Mouse (Mus musculus): ENCODE measurements around the gene Scnm1. TPM values are rescaled to one million over a fixed set of nuclear protein-coding genes. Genes with fewer than 3 reads are reported as not detected.
"Not testable (repeated sequence)": the region's sequence is repeated elsewhere in the genome, so short reads cannot be mapped to it uniquely, and the experiment has no call there.

The Scnm1 gene
- total RNA-seq, 2 experiments from 2014 or later, result 33.2 to 40.7 TPM

DNA sequence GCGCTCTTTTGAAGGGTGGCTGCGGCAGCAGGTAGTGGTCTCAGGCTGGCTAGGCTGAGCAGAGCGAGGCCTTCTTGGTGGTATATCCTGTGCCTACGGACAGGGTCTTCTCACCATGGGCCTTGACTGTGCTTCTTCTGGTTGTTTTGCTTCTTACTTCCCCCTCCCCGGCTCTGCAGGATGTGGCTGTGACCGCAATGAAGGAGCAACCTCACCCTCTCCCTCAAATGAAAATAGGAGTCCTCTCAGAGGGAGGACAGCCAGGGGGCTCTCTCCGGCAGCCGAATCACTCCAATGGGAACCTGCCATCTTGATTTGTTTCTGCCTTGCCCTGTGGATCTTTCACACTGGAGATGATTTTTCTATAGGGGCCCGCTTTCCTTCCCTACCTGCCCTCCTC lies 7.7 kb upstream of the Scnm1 start:
- Histone ChIP-seq H3K4me3 (peak overlapping the region; percentile 54), H3K27ac (peak overlapping the region; percentile 31)
- no peak for DNase-seq
- intact Hi-C loops (cut with DNase I), result loop anchor here (5.0 kb wide), 1 partner anchor 121 kb away; no protein-coding TSS in a partner anchor
- TF ChIP-seq CTCF (IDR thresholded peaks at IDR 0.05), result no peak

DNA sequence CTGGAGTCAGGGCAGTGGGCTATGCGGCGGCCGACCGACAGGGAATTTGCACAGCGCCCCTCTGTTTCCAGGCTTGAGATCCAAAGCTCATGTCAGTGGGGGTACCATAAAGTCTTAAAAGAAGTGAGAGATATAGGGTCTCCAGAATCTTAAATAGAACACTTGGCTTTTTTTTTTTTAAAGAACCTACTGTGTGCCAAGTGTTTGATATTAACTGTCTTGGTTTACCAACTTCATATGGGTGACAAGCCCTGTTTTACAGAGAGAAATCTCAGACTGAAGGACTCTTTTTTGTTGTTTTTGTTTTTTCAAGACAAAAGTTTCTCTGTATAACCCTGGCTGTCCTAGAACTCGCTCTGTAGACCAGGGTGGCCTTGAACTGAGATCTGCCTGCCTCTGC lies 7.0 kb upstream of the Scnm1 start:
- DNase-seq, result no peak
- intact Hi-C loops (cut with DNase I), result loop anchor here (5.0 kb wide), 1 partner anchor 122 kb away; no protein-coding TSS in a partner anchor
- no peak for TF ChIP-seq CTCF (IDR thresholded peaks at IDR 0.05)
- no peak overlapping the region for H3K27ac ChIP-seq
- peak overlapping the region; percentile 54 for H3K4me3 ChIP-seq

DNA sequence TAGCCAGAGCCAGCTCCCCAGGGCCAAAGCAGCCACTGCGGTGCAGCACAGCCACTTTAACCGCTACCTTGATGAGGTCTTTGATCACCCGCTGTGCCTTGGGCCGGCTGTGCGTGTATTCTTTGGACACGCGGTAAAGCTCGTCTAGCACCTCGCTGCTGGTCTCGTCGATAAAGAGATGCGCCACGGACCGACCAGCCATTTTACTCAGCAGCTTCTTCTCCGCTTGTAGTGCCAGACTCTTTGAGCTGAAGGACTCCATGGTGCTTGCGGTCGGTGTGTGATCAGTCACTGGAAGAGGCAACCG lies 6.4 kb upstream of the Scnm1 start:
- TF ChIP-seq CTCF (IDR thresholded peaks at IDR 0.05), result no peak
- peak overlapping the region; percentile 71 for H3K27ac ChIP-seq
- no peak for DNase-seq
- intact Hi-C loops (cut with DNase I), result loop anchor here (5.0 kb wide), 1 partner anchor 122 kb away; no protein-coding TSS in a partner anchor
- peak overlapping the region; percentile 47 for H3K4me3 ChIP-seq

DNA sequence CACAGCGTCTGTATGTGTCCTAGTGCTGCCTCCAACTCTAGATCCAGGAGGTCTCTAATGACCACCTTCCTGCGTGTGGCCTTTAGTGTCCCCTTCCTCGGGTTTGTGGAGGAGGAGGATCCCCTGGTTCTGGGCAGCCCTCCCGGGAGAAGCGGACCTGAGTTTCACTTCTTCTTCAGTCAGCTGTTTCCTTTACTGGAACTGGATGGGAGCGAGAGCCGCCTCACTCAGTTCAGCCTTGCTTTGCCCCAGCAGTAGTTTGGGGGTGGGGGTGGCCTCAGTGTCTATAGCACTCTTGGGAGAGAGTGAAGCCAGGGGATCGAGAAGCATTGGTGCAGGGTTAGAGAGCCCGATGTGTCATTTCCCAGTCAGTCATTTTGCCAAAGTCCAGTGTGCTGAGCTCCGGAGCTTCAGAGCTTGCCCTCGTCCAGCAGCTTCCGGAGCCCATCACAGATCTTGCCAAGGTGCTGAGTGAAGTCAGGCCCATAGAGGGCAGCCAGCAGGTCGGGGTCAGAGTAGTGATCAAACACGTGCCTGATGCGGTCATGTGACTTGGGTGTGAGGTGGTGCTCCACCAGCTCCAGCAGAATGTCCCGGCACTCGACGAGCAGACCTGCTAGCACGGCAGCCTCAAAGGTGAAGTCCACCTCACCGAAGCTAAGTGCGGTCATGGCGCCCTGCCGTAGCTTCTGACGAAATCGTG lies 5.9 kb upstream of the Scnm1 start:
- peak; percentile 55 for DNase-seq
- Histone ChIP-seq H3K27ac (peak overlapping the region; percentile 71), H3K4me3 (peak overlapping the region; percentile 47)
- TF ChIP-seq CTCF (IDR thresholded peaks at IDR 0.05), result no peak
- intact Hi-C loops (cut with DNase I), result loop anchor here (5.0 kb wide), 1 partner anchor 123 kb away; no protein-coding TSS in a partner anchor

DNA sequence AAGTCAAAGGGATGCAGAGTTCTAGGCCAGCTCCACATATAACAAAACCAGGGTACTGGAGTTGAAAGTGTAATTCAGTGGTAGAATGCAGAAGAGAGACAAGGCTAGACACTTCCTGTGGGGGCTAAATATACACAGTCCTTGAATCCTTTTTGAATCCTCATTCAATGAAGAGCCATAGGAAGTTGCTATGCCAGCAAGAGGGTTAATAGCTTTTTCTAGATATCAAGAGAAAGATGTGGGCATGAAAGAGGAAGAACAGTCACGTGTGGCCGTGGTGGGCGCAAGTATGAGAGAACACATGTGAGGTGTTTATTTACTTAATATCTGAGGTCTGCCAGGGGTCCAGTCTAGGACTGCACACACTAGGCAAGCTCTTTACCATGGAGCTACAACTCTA lies 2.5 kb upstream of the Scnm1 start:
- no peak overlapping the region for H3K4me3 ChIP-seq
- no peak for TF ChIP-seq CTCF (IDR thresholded peaks at IDR 0.05)
- intact Hi-C loops (cut with DNase I), result no loop called here

DNA sequence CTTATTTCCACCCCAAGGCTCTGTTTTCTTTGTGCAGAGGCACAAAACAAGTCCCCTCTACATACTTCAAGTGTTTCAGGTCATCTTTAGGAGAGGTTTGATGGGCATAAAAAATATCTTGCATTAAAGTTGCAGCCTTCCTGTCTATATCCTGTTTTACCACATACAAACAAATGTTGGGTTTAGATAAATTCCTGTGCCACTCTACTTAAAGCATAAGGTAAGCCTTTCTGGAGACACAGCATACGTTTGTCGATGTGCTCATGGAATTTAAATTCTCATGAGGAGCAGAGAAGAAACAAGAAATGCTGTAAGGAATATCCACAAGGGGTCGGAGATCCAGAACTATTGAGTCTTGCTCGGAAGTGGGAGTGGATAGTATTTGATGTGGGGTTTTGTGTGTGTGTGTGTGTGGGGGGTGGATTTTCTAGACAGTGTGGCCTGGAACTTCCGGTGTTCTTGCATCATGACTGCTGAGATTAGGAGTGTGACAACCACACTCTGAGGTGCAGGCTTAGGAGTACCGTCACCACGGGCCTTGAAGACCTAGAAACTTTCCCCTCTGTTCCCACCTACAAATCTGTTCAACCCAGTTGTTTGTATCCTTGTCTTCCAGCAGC lies 1.7 kb upstream of the Scnm1 start:
- Histone ChIP-seq H3K27ac (peak overlapping the region; percentile 81), H3K4me3 (peak overlapping the region; percentile 71)
- DNase-seq, result no peak
- TF ChIP-seq CTCF (IDR thresholded peaks at IDR 0.05), result no peak
- intact Hi-C loops (cut with DNase I), result no loop called here

More for the DNA sequence above, 2.5 kb upstream of the Scnm1 start:
- DNase-seq, result no peak
- peak overlapping the region; percentile 81; the same call in 1 of the 2 replicates for H3K27ac ChIP-seq

DNA sequence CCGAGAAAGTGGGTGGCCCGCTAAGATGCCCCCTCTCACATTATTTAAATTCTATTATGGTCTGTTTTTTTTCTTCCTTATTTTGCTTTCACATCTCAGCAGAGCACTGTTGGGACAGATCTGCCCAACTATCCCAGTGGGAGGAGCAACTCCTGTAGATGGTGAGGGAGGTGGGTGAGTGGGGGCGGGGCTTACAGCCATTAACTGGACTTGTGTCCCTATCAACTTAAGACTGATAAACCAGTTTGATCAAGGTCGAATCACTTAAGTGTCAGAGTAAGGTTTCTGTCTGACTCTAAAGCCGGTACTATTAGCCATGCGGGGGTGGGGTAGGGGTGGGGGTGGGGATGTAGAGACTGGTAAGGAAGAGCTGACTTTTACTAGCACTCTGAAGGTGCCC lies 1.2 kb upstream of the Scnm1 start:
- intact Hi-C loops (cut with DNase I), result no loop called here
- Histone ChIP-seq H3K4me3 (peak overlapping the region; percentile 71), H3K27ac (peak overlapping the region; percentile 81)
- peak; percentile 69 for DNase-seq
- no peak for TF ChIP-seq CTCF (IDR thresholded peaks at IDR 0.05)

DNA sequence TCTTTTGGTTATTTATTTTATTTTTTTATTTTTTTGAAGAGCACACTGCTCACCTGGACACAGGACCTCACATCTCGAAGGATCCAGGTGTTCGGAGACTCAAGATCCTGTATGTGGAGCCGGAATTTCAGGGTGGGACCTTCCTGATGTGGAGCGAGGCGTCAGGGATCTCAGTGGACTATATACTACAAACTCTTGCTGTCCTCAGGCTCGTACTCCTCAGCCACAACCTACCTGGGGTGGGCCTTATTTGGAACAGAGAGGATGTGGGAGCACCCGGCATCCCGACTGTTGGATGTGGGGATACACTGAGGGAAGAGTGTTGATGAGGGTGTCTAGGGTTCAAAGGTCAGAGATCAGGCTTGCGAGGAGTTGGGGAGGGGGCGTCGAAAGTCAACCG lies 322 bp upstream of the Scnm1 start:
- DNase-seq; H3K27ac ChIP-seq; intact Hi-C loops (cut with DNase I): not testable (repeated sequence)
- peak overlapping the region; percentile 74 for H3K4me3 ChIP-seq

DNA sequence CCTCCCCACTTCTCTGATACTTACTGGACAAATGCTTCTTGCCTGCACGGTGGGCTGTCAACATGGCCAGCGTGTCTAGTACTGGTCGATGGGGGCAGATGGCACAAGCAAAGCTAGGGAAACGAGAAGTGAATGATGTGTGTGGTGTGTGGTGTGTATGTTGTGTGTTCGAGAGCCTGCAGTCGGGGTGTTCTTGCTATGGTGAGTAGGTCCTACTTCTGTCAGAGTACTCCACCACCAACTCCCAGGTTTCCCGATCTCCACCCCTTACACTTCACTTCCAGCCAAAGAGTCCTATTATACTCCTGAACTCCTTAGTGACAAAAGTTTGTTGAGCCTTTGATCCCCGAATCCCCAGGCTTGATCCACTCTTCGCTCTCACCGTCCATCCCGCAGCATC lies 635 bp downstream of the Scnm1 start:
- Histone ChIP-seq H3K4me3 (peak overlapping the region; percentile 74), H3K27ac (peak overlapping the region; percentile 91)
- intact Hi-C loops (cut with DNase I), result no loop called here
- no peak for TF ChIP-seq CTCF (IDR thresholded peaks at IDR 0.05)
- no peak for DNase-seq

DNA sequence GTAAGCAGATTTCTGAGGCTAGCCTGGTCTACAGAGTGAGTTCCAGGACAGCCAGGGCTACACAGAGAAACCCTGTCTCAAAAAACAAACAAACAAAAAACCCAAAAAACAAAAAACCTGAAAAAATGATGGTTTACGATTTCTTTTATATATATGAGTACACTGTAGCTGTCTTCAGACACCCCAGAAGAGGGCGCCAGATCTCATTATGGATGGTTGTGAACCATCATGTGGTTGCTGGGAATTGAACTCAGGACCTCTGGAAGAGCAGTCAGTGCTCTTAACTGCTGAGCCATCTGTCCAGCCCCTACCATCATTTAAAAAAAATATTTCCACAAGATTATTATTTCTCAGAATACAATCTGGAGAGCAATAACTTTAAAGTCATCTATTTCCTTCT lies 1.4 kb downstream of the Scnm1 start:
- H3K27ac ChIP-seq, result peak overlapping the region; percentile 91; the same call in 1 of the 2 replicates
- TF ChIP-seq CTCF (IDR thresholded peaks at IDR 0.05), result peak; percentile 50
- H3K4me3 ChIP-seq; DNase-seq; intact Hi-C loops (cut with DNase I): not testable (repeated sequence)

DNA sequence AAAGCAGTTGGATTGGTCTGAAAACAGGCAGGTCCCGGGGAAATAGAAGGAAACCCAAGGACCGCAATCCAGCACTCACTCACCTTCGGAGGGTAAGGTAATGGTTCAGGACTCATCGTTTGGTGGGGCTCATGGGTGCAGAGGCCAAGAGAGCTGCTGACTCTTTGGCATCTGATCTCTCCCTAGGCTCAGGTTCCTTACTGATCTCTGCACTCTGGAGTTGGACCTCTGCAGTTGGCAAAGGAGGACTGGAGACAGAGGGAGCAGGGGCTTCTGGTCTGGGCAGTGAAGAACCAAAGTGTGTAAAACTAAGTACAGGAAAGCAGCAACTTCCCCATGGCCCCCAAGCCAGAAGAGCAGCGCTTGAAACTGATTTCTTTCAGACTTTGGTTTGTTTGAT lies 3.7 kb downstream of the Scnm1 start:
- H3K27ac ChIP-seq, result peak overlapping the region; percentile 94
- TF ChIP-seq CTCF (IDR thresholded peaks at IDR 0.05), result no peak
- DNase-seq, result peak; percentile 77
- H3K4me3 ChIP-seq, result peak overlapping the region; percentile 65
- intact Hi-C loops (cut with DNase I), result no loop called here

DNA sequence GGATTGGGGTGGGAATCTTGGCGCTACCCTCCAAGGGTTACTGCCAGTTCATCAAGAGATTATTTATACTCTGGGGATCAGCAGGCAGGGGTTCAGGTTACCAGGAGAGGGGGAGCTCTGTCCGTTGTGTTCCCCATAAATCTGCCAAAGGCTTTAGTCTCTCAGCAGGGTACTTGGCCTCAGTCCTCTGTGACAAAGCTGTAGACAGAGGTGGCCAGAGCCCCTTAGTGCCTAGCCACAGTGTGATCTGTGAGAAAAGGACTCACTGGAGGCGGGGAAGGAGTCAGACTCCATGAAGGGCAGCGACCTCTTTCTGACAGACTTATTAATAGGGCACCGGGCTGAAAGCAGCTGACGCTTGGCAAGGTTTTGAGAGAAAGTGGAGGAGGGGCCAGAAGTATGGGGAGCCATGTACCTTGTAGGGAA lies 4.6 kb downstream of the Scnm1 start:
- peak; percentile 86 for DNase-seq
- H3K4me3 ChIP-seq, result peak overlapping the region; percentile 65
- intact Hi-C loops (cut with DNase I), result no loop called here
- H3K27ac ChIP-seq, result peak overlapping the region; percentile 94
- no peak for TF ChIP-seq CTCF (IDR thresholded peaks at IDR 0.05)

DNA sequence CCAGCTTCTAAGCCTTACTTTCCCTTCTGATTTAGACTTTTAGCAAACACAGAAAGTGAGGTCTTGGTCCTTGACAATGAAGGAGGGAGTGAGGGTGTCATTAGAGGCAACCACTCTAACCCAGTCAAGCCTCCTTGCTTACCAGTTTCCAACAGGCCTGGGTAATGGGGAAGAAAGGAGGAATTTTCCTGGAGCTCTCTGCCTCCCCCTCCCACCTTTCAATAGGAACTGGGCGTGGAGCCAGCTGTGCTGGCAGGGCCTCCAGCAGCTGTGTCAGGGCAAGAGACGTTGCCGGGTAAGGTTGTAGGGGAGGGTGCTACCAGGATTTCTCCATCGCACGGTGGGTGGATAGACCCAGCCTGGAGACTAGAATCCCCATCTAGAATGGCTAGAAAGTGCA lies 8.8 kb downstream of the Scnm1 start:
- TF ChIP-seq CTCF (IDR thresholded peaks at IDR 0.05), result no peak
- Histone ChIP-seq H3K4me3 (peak overlapping the region; percentile 65), H3K27ac (peak overlapping the region; percentile 94)
- peak; percentile 92 for DNase-seq
- intact Hi-C loops (cut with DNase I), result no loop called here
